Mouse (Mus musculus): ENCODE measurements around the gene Dnm3.

GRCm38 (mm10) chr1:161980046-161980445 is 497.8 kb downstream of the Dnm3 start:
- TF ChIP-seq MYOD1 (IDR thresholded peaks at IDR 0.05; ENCODE audit: control insufficient read depth in 1 of 3, insufficient read length in 2 of 3, low read depth in 2 of 3): no peak
- TF ChIP-seq POLR2A (IDR thresholded peaks at IDR 0.05; ENCODE audit: insufficient read length, low read depth): no peak
- TF ChIP-seq CEBPB (IDR thresholded peaks at IDR 0.05; ENCODE audit: insufficient read depth, poor library complexity, severe bottlenecking): no peak
- no peak for TF ChIP-seq E2F4 (IDR thresholded peaks at IDR 0.05; ENCODE audit: insufficient read depth)
- no peak for TF ChIP-seq MAX (IDR thresholded peaks at IDR 0.05; ENCODE audit: low read depth)
- TF ChIP-seq TCF12 (IDR thresholded peaks at IDR 0.05; ENCODE audit: insufficient read depth, poor library complexity, severe bottlenecking): no peak
- no peak for TF ChIP-seq TCF3 (IDR thresholded peaks at IDR 0.05; ENCODE audit: insufficient read length, low read depth)
- no peak for TF ChIP-seq REST (IDR thresholded peaks at IDR 0.05; ENCODE audit: insufficient read depth, insufficient read length)
- no peak for TF ChIP-seq USF1 (IDR thresholded peaks at IDR 0.05; ENCODE audit: low read depth)
